Mouse (Mus musculus) midbrain, embryonic 13.5 days (tissue): ENCODE measurements around the gene Epha1. TPM values are rescaled to one million over a fixed set of nuclear protein-coding genes. Genes with fewer than 3 reads are reported as not detected.

ENCODE experiments used
- ATAC-seq: fragments of 200-750 bp; cut with Nextera tagmentation; 2 replicates; pipeline ENCODE4 v1.8.0; 2017; ENCODE audit warnings: mild to moderate bottlenecking, moderate TSS enrichment, moderate library complexity
- H3K27ac ChIP-seq: fragments of 300-500 bp; sonication (generic); 2 replicates; pipeline ENCODE4 v1.5.1; 2015; ENCODE audit warnings: inconsistent platforms, mild to moderate bottlenecking, moderate library complexity
- H3K27me3 ChIP-seq: fragments of 300-500 bp; sonication (generic); 2 replicates; pipeline ENCODE4 v1.6.1; 2015; ENCODE audit warnings: mild to moderate bottlenecking, inconsistent platforms
- H3K36me3 ChIP-seq: fragments of 300-500 bp; sonication (generic); 2 replicates; pipeline ENCODE4 v1.6.1; 2015; ENCODE audit warnings: mild to moderate bottlenecking, inconsistent platforms
- H3K4me1 ChIP-seq: fragments of 300-500 bp; sonication (generic); replicated peaks from 2 replicates; pipeline ENCODE4 v1.6.1; 2015; ENCODE audit warnings: inconsistent platforms
- H3K4me2 ChIP-seq: fragments of 300-500 bp; sonication (generic); replicated peaks from 2 replicates; pipeline ENCODE4 v1.6.1; 2015; ENCODE audit warnings: moderate library complexity, mild to moderate bottlenecking, inconsistent platforms
- H3K4me3 ChIP-seq: fragments of 300-500 bp; sonication (generic); replicated peaks from 2 replicates; pipeline ENCODE4 v1.5.1; 2015; ENCODE audit warnings: mild to moderate bottlenecking, inconsistent platforms
- H3K9ac ChIP-seq: fragments of 300-500 bp; sonication (generic); replicated peaks from 2 replicates; pipeline ENCODE4 v1.6.1; 2015; ENCODE audit warnings: mild to moderate bottlenecking, inconsistent platforms
- H3K9me3 ChIP-seq: fragments of 300-500 bp; sonication (generic); 2 replicates; pipeline ENCODE4 v1.6.1; 2016; ENCODE audit warnings: mild to moderate bottlenecking, inconsistent platforms
- WGBS: fragments of 180-500 bp; shearing (Covaris S2); methylation state at CpG from one replicate; pipeline ENCODE4 v1.1.7; 2015; 5-methylcytosine and 5-hydroxymethylcytosine counted together
- polyA plus RNA-seq: library from polyadenylated mRNA; unstranded; fragments of >200 nt; fragmentation: Nextera tagmentation; extraction: Ambion mirVana; gene quantifications from 2 replicates; pipeline ENCODE4 v1.2.1, GENCODE M21; 2015

The Epha1 gene
- polyA plus RNA-seq, 1 experiment from 2014 or later, result 0.24 TPM

DNA sequence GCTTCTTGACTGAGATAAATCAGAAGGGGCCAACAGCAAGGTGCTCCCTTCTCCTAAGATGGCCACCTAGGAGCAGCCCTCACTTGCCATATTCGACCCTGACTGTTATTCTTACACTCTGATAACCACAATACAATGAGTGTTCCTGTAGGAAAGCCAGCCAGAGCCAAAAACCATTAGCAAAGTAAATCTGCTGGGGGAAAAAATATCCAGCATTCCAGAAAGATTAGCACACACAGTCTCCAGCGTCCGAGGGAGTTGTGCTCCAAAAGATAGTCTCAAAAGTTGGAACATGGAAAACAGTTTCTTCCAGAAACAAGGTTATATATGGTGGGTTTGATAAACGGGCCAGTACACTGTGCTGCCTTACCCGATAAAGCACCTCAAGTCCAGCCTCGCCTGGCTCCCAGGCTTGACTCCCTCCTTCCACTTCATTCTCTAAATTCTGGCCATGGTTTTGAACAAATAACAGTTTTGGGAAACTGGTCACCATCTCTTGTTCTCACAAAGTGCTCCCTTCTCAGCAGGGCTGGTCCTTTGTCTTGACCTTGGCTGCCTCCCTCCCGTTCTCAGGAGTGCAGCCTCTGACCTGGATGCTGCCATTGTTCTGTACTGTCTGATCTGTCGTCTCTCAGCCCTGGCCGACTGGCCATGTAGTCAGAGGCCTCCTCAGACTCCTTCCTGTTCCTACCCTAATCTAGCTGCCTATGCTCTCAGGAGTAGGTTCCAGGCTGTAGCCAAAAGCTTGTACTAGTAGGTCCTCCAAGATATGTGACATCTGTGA is 13.5 kb downstream of the Epha1 start:
- H3K27me3 ChIP-seq, result no peaks in the 10 kb centered on the region

DNA sequence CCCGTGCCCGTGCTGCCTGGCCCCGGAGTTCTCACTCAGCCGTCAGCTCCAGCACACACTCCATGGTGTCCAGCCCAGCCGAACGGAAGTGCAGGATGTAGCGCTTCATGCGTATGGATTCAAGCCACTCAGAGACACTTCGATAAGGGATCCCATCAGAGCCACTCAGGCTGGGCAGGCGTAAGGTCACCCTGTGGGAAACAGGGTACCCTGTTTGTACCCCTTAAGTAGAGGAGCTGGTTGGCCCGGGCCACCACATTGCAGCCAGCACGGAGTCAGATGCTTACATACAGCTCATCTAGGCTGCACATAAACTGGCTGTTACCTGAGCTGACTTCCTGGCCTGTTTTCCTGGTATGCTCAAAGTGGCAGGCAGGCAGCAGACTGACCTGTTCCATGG is 14.2 kb downstream of the Epha1 start:
- no peak overlapping the region for H3K4me2 ChIP-seq
- H3K27me3 ChIP-seq, result no peaks in the 10 kb centered on the region
- 93% methylated on average over 12 of the region's 12 CpGs for WGBS
- H3K36me3 ChIP-seq, result peaks cover 67% of the 10 kb centered on the region
- H3K27ac ChIP-seq, result no peak overlapping the region
- H3K4me3 ChIP-seq, result no peak overlapping the region
- no peak for ATAC-seq
- peaks cover 12% of the 10 kb centered on the region for H3K4me1 ChIP-seq
- no peak overlapping the region for H3K9ac ChIP-seq
- H3K9me3 ChIP-seq, result no peaks in the 10 kb centered on the region

More for the DNA sequence above, 13.5 kb downstream of the Epha1 start:
- Histone ChIP-seq H3K9ac (no peak overlapping the region), H3K27ac (no peak overlapping the region), H3K4me1 (peaks cover 5% of the 10 kb centered on the region), H3K36me3 (peaks cover 65% of the 10 kb centered on the region), H3K9me3 (no peaks in the 10 kb centered on the region), H3K4me2 (no peak overlapping the region), H3K4me3 (no peak overlapping the region)
- 74% methylated on average over 9 of the region's 9 CpGs for WGBS
- no peak for ATAC-seq

GRCm38 (mm10) chr6:42357901-42358300 is 15.2 kb downstream of the Epha1 start:
- H3K4me2 ChIP-seq, result no peak overlapping the region
- H3K36me3 ChIP-seq, result peaks cover 69% of the 10 kb centered on the region
- no peak overlapping the region for H3K4me3 ChIP-seq
- no peak for ATAC-seq
- H3K27ac ChIP-seq, result no peak overlapping the region
- H3K9me3 ChIP-seq, result no peaks in the 10 kb centered on the region
- H3K9ac ChIP-seq, result no peak overlapping the region
- 72% methylated on average over 6 of the region's 6 CpGs for WGBS
- peaks cover 21% of the 10 kb centered on the region for H3K4me1 ChIP-seq
- H3K27me3 ChIP-seq, result no peaks in the 10 kb centered on the region

DNA sequence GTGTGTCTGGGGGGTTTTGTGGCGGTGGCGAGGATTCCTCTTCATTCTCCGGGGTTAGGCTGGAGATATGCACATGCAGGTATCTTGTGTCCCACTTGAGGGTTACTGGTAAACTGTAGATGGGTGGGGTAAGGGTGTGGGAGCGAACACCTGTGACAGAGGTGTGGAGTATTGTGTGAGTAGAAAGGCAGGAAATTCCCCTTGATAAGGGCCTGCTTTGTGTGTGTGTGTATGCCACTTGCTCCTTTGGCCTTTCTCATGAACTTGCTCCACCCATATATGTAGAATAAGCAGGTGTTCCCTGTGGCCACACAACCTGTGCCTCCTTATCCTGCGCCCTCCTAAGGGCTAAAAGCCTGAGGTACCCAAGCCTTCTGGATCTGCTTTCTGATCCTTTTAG is 16.2 kb downstream of the Epha1 start:
- 96% methylated on average over 5 of the region's 5 CpGs for WGBS

DNA sequence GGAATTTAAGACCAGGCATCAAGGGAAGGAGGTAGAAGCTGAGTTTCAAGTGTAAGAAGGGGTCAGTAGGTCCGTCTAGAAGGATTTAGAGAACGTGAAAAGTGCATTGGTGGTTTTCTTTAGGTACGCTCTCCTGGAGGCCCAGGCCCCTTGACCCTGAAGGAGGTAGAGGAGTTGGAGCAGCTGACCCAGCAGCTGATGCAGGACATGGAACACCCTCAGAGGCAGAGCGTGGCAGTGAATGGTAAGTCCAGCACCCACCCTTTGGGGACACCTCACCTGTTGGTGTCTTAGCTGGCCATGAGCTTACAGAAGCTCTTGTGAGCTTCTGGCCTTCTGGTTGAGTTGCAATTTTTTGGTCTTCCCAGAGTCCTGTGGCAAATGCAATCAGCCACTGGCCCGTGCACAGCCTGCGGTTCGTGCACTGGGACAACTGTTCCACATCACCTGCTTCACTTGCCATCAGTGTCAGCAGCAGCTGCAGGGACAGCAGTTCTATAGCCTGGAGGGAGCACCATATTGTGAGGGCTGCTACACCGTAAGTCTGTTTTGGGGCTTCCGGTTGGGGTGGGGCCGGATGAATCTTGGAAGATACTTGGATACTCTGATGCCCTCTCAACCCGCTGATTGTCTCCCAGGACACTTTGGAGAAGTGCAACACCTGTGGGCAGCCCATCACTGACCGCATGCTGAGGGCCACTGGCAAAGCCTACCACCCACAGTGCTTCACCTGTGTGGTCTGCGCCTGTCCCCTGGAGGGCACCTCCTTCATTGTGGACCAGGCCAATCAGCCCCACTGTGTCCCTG is 17.1 kb downstream of the Epha1 start:
- H3K4me1 ChIP-seq, result peaks cover 35% of the 10 kb centered on the region
- H3K27me3 ChIP-seq, result no peaks in the 10 kb centered on the region
- H3K9ac ChIP-seq, result no peak overlapping the region
- H3K27ac ChIP-seq, result no peak overlapping the region
- H3K4me2 ChIP-seq, result no peak overlapping the region
- H3K4me3 ChIP-seq, result no peak overlapping the region
- peaks cover 78% of the 10 kb centered on the region for H3K36me3 ChIP-seq
- no peak for ATAC-seq
- no peaks in the 10 kb centered on the region for H3K9me3 ChIP-seq
- 93% methylated on average over 13 of the region's 13 CpGs for WGBS

More for the DNA sequence above, 16.2 kb downstream of the Epha1 start:
- Histone ChIP-seq H3K9ac (no peak overlapping the region), H3K27ac (no peak overlapping the region), H3K36me3 (peaks cover 77% of the 10 kb centered on the region), H3K4me3 (no peak overlapping the region), H3K4me1 (peaks cover 26% of the 10 kb centered on the region), H3K4me2 (no peak overlapping the region), H3K27me3 (no peaks in the 10 kb centered on the region), H3K9me3 (no peaks in the 10 kb centered on the region)
- ATAC-seq, result no peak

- Histone ChIP-seq H3K27ac (no peak overlapping the region), H3K4me1 (peaks cover 41% of the 10 kb centered on the region), H3K27me3 (no peaks in the 10 kb centered on the region), H3K4me2 (no peak overlapping the region), H3K36me3 (peaks cover 73% of the 10 kb centered on the region), H3K9me3 (no peaks in the 10 kb centered on the region), H3K4me3 (no peak overlapping the region), H3K9ac (no peak overlapping the region)
- no peak for ATAC-seq
- WGBS, result 93% methylated on average over 6 of the region's 6 CpGs
Measured at GRCm38 (mm10) chr6:42355366-42355765, 17.7 kb downstream of the Epha1 start.

DNA sequence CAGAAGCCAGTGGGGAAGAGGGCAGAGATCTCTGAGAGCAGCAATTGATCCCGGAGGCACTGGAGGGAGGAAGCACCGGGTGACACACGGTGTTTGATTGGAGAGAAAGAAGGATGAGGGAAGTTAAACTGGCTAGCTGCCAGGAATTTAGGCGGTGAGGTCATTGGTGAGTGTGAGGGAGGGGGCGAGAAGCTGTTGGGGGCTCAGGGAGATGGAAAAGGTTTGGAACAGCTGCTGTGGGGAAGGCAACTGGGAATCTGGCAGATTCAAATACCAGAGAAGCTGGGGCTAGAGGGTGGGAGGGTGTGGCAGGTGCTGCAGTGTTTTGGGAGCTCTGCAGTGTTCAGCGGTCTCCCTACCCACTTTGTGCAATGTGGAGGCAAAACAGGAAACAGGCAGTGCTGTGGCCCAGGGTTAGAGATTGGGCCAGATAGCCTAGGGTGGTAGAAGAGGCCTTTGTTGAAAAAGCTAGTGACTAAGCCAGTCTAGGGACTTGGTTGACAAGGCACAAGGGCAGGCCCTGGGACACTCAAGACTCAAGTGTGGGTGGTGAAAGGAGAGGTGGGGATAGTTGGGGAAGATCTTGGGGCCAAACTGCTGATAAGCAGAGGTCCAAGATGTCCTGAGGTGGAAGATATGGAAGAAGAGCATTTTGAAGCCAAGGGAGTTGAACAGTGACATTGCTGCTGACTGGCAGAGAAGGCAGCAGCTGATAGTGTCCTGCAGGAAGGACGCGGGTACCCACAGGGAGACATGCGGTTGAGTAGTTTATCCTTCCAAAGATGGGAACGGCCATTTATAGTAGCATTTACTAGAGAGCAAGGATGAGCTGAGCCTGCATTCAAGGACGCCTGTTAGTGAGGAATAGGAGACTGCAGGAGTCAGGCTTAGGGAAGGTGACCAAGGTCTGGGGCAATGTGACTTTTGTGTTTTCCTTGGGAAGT is 18.7 kb downstream of the Epha1 start:
- Histone ChIP-seq H3K4me2 (no peak overlapping the region), H3K9me3 (no peaks in the 10 kb centered on the region), H3K4me3 (no peak overlapping the region), H3K27ac (no peak overlapping the region), H3K36me3 (peaks cover 62% of the 10 kb centered on the region), H3K9ac (no peak overlapping the region), H3K4me1 (peaks cover 41% of the 10 kb centered on the region), H3K27me3 (no peaks in the 10 kb centered on the region)
- ATAC-seq, result no peak
- 62% methylated on average over 11 of the region's 11 CpGs for WGBS

DNA sequence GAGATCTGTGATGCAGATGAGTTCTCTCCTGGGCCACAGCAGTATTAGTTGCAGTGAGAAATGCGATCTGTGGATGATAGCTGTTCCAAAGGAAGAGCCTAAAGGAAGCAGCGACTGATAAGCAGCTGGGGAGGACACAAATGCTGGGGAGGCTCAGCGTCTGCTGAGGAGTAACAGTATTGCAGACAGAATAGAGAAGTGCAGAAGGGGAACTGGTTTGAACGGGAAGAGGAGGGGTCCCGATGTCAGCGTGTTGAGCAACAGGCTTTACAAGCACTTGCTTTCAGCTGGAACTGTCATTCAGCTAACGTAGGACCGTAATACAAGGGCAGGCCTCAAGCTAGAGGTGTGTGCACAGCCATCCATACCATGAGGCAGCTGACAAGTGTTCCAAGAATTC is 19.9 kb downstream of the Epha1 start:
- no peak overlapping the region for H3K9ac ChIP-seq
- no peak for ATAC-seq
- no peak overlapping the region for H3K4me2 ChIP-seq
- no peak overlapping the region for H3K4me3 ChIP-seq
- WGBS, result 89% methylated on average over 8 of the region's 8 CpGs
- no peak overlapping the region for H3K27ac ChIP-seq
- H3K36me3 ChIP-seq, result peaks cover 52% of the 10 kb centered on the region
- H3K27me3 ChIP-seq, result no peaks in the 10 kb centered on the region
- peaks cover 50% of the 10 kb centered on the region for H3K4me1 ChIP-seq
- H3K9me3 ChIP-seq, result no peaks in the 10 kb centered on the region

GRCm38 (mm10) chr6:42352486-42352846 is 20.6 kb downstream of the Epha1 start:
- Histone ChIP-seq H3K27ac (no peak overlapping the region), H3K4me3 (no peak overlapping the region), H3K36me3 (peaks cover 45% of the 10 kb centered on the region), H3K9ac (no peak overlapping the region), H3K27me3 (no peaks in the 10 kb centered on the region), H3K4me2 (no peak overlapping the region), H3K9me3 (no peaks in the 10 kb centered on the region), H3K4me1 (peaks cover 50% of the 10 kb centered on the region)
- ATAC-seq, result no peak
- WGBS, result 96% methylated on average over 1 of the region's 1 CpGs

- ATAC-seq, result no peak
- no peak overlapping the region for H3K4me3 ChIP-seq
- H3K9ac ChIP-seq, result no peak overlapping the region
- no peaks in the 10 kb centered on the region for H3K9me3 ChIP-seq
- peak overlapping the region; percentile 90; the same call in 1 of the 2 replicates for H3K4me2 ChIP-seq
- 85% methylated on average over 7 of the region's 7 CpGs for WGBS
- H3K4me1 ChIP-seq, result peaks cover 50% of the 10 kb centered on the region
- no peaks in the 10 kb centered on the region for H3K27me3 ChIP-seq
- no peak overlapping the region for H3K27ac ChIP-seq
- peaks cover 39% of the 10 kb centered on the region for H3K36me3 ChIP-seq
Measured at GRCm38 (mm10) chr6:42351776-42352485, 21.1 kb downstream of the Epha1 start.
